Mouse (Mus musculus): ENCODE results near the gene Gpr183.

Gene Gpr183

DNA sequence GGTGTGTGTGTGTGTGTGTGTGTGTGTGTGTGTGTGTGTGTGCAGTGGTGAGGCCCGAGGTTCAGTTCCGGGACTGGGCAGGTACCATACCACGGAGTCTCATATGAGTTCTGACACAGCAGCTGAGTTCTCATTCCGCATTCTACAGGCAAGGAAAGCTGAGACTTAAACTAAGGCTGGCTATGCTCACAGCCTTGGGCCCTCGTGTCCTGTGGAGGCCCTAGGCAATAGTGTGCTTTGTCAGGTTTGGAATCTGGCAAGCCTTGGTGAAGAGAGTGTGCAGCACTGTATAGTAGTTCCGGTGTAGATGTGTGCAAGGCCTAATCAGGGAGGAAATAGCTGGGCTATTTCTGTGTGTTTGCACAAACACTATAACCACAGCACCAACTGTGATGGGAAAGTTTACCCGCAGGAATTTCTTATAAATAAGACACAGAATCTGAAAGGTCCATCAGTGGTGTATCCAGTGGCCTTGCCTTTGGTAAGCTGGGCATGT, 61.6 kb downstream of the Gpr183 start:
- DNase-seq (ENCODE audit: low spot score in 2 of 2), result no peak
